Mouse (Mus musculus) intestine, postnatal 0 days (tissue): ENCODE data around the gene Lrp1. TPM values are rescaled to one million over a fixed set of nuclear protein-coding genes. Genes with fewer than 3 reads are reported as not detected.

ENCODE experiments used
- ATAC-seq: fragments of 200-750 bp; cut with Nextera tagmentation; 2 replicates; pipeline ENCODE4 v1.8.0; 2017; ENCODE audit warnings: mild to moderate bottlenecking, moderate TSS enrichment, moderate library complexity
- H3K27ac ChIP-seq: fragments of 300-500 bp; sonication (generic); 2 replicates; pipeline ENCODE4 v1.5.1; 2014; ENCODE audit warnings: mild to moderate bottlenecking, low read depth, low read length, moderate library complexity
- H3K27me3 ChIP-seq: fragments of 300-500 bp; sonication (generic); replicated peaks from 2 replicates; pipeline ENCODE4 v1.6.1; 2014; ENCODE audit warnings: low read length, mixed read lengths; ENCODE audit not compliant: control insufficient read depth, insufficient read depth
- H3K36me3 ChIP-seq: fragments of 300-500 bp; sonication (generic); 2 replicates; pipeline ENCODE4 v1.6.1; 2014; ENCODE audit warnings: mild to moderate bottlenecking, moderate library complexity; ENCODE audit not compliant: control insufficient read depth, insufficient read depth
- H3K4me1 ChIP-seq: fragments of 300-500 bp; sonication (generic); replicated peaks from 2 replicates; pipeline ENCODE4 v1.6.1; 2014; ENCODE audit warnings: antibody characterized with exemption, low read length, mixed read lengths; ENCODE audit not compliant: control insufficient read depth, insufficient read depth
- H3K4me2 ChIP-seq: fragments of 300-500 bp; sonication (generic); replicated peaks from 2 replicates; pipeline ENCODE4 v1.6.1; 2014; ENCODE audit warnings: low read depth, mild to moderate bottlenecking, moderate library complexity
- H3K4me3 ChIP-seq: fragments of 300-500 bp; sonication (generic); 2 replicates; pipeline ENCODE4 v1.5.1; 2014; ENCODE audit warnings: low read depth, low read length
- H3K9ac ChIP-seq: fragments of 300-500 bp; sonication (generic); 2 replicates; pipeline ENCODE4 v1.6.1; 2014; ENCODE audit warnings: mild to moderate bottlenecking, low read depth, low read length
- H3K9me3 ChIP-seq: fragments of 300-500 bp; sonication (generic); 2 replicates; pipeline ENCODE4 v1.6.1; 2016; ENCODE audit warnings: mixed run types; ENCODE audit not compliant: control insufficient read depth
- CTCF ChIP-seq: sonication (generic); IDR thresholded peaks from 2 replicates; pipeline ENCODE4 v1.5.1; 2016; ENCODE audit warnings: low read depth, mild to moderate bottlenecking, control low read depth, antibody characterized with exemption, moderate library complexity
- whole genome bisulfite sequencing: fragments of 180-500 bp; shearing (Covaris S2); extraction: QIAGEN DNeasy Blood & Tissue Kit; methylation state at CpG from one replicate; pipeline ENCODE4 v1.1.7; 2014; 5-methylcytosine and 5-hydroxymethylcytosine counted together
- polyA plus RNA-seq: library from polyadenylated mRNA; unstranded; fragments of >200 nt; fragmentation: Nextera tagmentation; extraction: Ambion mirVana; gene quantifications from 2 replicates; pipeline ENCODE4 v1.2.1, GENCODE M21; 2015

Gene Lrp1
- polyA plus RNA-seq, 1 experiment from 2014 or later = 28.9 TPM

DNA sequence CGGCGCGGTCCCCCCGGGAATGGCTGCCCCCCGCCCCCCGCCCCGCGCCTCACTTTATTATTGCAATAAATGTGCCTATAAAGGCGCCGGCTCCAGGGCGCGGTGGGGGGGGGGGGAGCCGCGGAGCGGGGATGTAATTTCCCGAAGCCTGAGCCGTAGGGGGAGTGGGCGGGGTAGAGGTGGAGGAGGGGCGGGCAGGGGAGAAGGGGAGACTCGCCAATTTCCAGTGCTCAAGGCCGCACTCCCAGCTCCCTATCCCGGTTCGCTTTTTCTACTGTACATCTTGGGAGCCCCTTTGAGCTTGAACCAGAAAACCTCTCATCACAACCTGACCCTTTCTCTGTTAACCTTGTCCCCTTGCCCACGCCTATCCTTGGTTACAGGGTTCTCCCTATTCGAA is 90.0 kb downstream of the Lrp1 start:
- H3K36me3 ChIP-seq = no peaks in the 10 kb centered on the region
- no peaks in the 10 kb centered on the region for H3K9me3 ChIP-seq
- H3K4me2 ChIP-seq = no peak overlapping the region
- WGBS = 2% methylated on average over 19 of the region's 25 CpGs
- H3K4me1 ChIP-seq = peaks cover 7% of the 10 kb centered on the region
- no peak for TF ChIP-seq CTCF
- ATAC-seq = no peak
- no peak overlapping the region for H3K27ac ChIP-seq
- no peak overlapping the region for H3K9ac ChIP-seq
- no peak overlapping the region for H3K4me3 ChIP-seq
- H3K27me3 ChIP-seq = peaks cover 99% of the 10 kb centered on the region

DNA sequence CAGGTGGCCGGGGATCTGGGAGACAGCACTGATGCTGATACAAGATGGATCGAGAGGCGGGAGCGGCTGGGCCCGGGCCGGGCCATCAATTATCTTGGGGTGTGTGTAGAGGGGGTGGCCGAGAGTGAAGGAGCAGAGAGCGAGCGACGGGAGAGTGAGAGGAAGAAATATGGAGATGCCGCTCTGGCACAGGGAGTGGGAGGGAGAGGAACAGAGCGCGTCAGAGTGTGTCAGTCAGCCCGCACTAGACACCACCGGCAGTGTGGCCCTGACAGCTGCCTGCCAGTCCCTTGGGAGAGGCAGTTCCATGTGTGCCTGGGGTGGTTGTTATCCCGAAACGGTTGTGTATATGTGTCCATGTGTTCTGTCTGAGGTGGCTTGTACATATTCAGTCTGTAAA is 93.5 kb downstream of the Lrp1 start:
- WGBS = 8% methylated on average over 17 of the region's 17 CpGs
- Histone ChIP-seq H3K9me3 (no peaks in the 10 kb centered on the region), H3K4me3 (no peak overlapping the region), H3K36me3 (no peaks in the 10 kb centered on the region), H3K27ac (no peak overlapping the region), H3K4me1 (peaks cover 3% of the 10 kb centered on the region; the same call in 1 of the 2 replicates), H3K4me2 (no peak overlapping the region), H3K27me3 (peaks cover 88% of the 10 kb centered on the region), H3K9ac (no peak overlapping the region)
- no peak for ATAC-seq
- TF ChIP-seq CTCF = no peak

DNA sequence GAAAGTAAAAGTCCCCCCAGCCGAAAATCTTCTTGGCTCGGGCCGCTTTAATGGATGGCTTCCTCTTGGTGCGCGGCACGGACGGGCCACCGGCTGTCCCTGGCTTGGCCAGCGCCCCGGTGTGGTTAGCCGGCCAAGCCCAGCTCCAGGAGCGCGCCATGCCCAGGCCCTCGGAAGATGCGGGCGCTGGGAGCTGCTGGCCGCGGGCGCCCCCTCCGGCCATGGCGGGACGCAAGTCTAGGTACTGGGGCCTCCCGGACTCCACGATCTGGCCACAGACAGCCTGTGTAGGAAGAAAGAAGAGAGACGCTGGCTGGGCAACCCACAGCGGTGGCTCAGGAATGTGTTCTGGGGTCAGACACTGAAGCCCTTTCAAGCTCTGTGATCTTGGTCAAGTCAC is 94.3 kb downstream of the Lrp1 start:
- no peaks in the 10 kb centered on the region for H3K9me3 ChIP-seq
- ATAC-seq = peak; percentile 58; the same call in 1 of the 2 replicates
- peaks cover 80% of the 10 kb centered on the region for H3K27me3 ChIP-seq
- H3K9ac ChIP-seq = no peak overlapping the region
- H3K4me3 ChIP-seq = peak overlapping the region; percentile 26
- H3K4me1 ChIP-seq = peaks cover 7% of the 10 kb centered on the region; the same call in 1 of the 2 replicates
- WGBS = under 1% methylated on average over 26 of the region's 26 CpGs
- no peaks in the 10 kb centered on the region for H3K36me3 ChIP-seq
- peak overlapping the region; percentile 56 for H3K4me2 ChIP-seq
- TF ChIP-seq CTCF = peak; percentile 78
- no peak overlapping the region for H3K27ac ChIP-seq

DNA sequence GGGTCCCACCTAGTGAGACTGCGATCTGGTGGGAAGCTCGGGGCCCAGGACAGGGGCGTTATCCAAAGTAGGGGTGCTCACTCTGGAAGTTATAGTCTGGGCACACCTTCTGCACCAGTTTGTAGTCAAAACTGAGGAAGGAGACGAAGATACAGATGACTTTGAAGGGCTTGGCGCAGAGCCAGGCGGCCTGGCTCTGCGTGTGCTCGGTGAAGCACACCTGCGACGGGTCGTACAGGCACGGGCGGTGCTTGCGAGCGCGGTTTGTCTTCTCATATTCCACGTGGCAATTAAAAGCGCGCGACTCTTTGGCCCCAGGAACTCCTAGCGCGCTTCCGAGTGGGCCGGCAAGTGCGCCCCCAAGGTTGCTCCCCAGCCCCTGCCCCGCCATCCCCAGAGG is 94.9 kb downstream of the Lrp1 start:
- H3K9ac ChIP-seq = no peak overlapping the region
- H3K27ac ChIP-seq = no peak overlapping the region
- H3K4me2 ChIP-seq = peak overlapping the region; percentile 56

DNA sequence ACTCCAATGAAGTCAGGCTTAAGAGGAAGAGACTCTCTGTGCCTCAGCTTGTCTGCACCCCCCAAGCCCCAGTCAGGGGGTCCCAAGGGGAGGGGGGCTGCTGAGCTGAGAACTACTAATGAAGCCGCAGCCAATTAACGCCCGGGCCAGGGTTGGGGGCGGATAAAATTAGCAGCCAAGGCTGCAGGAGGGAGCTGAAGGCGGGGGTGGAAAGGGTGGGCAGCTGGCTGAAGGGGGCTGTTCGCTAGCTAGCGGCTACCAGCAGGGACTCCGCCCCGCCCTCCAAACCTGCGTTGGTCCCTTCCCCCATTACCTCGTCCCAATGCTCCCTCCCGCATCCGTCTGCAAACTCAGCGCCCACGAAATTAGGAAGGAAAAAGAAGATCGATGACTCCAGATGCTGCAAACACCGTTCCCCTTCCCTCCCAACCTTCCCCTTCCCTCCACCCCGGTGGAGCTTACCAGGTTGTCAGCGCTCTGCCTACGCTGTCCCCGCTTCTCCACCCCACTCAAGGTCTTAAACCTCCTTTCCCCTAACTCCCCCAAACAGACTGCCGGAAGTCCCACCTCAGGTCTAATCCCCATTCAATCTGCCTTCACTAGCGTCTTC is 96.2 kb downstream of the Lrp1 start:
- H3K4me2 ChIP-seq = no peak overlapping the region
- peaks cover 61% of the 10 kb centered on the region for H3K27me3 ChIP-seq
- H3K27ac ChIP-seq = no peak overlapping the region
- H3K9ac ChIP-seq = no peak overlapping the region
- peaks cover 7% of the 10 kb centered on the region; the same call in 1 of the 2 replicates for H3K4me1 ChIP-seq
- no peak for ATAC-seq
- H3K4me3 ChIP-seq = no peak overlapping the region
- no peaks in the 10 kb centered on the region for H3K36me3 ChIP-seq
- H3K9me3 ChIP-seq = no peaks in the 10 kb centered on the region
- WGBS = 9% methylated on average over 23 of the region's 23 CpGs
- no peak for TF ChIP-seq CTCF

More for the DNA sequence above, 94.9 kb downstream of the Lrp1 start:
- Histone ChIP-seq H3K27me3 (peaks cover 74% of the 10 kb centered on the region), H3K9me3 (no peaks in the 10 kb centered on the region), H3K4me3 (peak overlapping the region; percentile 26), H3K36me3 (no peaks in the 10 kb centered on the region), H3K4me1 (peaks cover 7% of the 10 kb centered on the region; the same call in 1 of the 2 replicates)
- no peak for ATAC-seq
- WGBS = 3% methylated on average over 26 of the region's 26 CpGs
- no peak for TF ChIP-seq CTCF

DNA sequence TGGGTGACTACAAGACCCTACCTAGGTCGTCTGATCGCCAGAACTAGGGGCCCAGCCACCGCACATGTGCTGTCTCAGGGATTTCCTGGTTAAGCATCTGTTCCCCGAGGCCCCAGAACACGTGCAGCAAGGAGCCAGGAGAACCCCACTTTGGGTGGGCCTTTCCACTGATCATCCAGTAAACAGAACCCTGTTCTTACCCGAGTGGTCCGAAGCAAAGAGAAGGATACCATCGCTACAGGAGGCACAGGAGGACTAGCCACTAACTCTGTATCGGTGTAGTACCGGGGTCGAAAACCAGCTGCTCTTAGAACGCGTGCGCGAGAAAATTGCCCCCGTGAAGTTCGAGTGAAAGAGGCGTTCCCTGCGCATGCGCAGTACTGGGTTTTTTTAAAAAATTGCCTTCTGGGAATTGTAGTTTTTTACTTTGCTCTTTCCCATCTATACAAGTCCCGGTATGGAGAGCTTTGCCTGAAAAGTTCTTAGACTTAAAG is 98.8 kb downstream of the Lrp1 start, which contains the start of gene Shmt2:
Gene Shmt2 (minus strand): TSS at position 357 of the 494 bp plus-strand sequence.
- under 1% methylated on average over 21 of the region's 21 CpGs for WGBS
- Histone ChIP-seq H3K36me3 (peaks cover 18% of the 10 kb centered on the region), H3K9me3 (no peaks in the 10 kb centered on the region), H3K27me3 (peaks cover 36% of the 10 kb centered on the region), H3K4me1 (peaks cover 8% of the 10 kb centered on the region; the same call in 1 of the 2 replicates), H3K4me2 (peak within 1 kb of the TSS; percentile 85), H3K4me3 (peak within 1 kb of the TSS; percentile 56), H3K27ac (no peak within 1 kb of the TSS), H3K9ac (peak within 1 kb of the TSS; percentile 26; the same call in 1 of the 2 replicates)
- TF ChIP-seq CTCF = no peak
- ATAC-seq = peak; percentile 23; the same call in 1 of the 2 replicates
